Mouse (Mus musculus) small intestine, adult 2 months (tissue): ENCODE data around the gene Gstp1.

Source experiments
- CTCF ChIP-seq: fragments of 200-500 bp; IDR thresholded peaks from 2 replicates; pipeline ENCODE4 v1.5.1; 2012; ENCODE audit warnings: low read depth, mild to moderate bottlenecking, control low read depth, inconsistent platforms, low read length, moderate library complexity, mixed read lengths; ENCODE audit not compliant: insufficient replicate concordance, insufficient read length; ENCODE audit errors: extremely low read depth
- POLR2A ChIP-seq: fragments of 200-500 bp; IDR thresholded peaks from 2 replicates; pipeline ENCODE4 v1.6.1; 2012; ENCODE audit warnings: low read depth, mild to moderate bottlenecking, control low read depth, inconsistent platforms, low read length, moderate library complexity

DNA sequence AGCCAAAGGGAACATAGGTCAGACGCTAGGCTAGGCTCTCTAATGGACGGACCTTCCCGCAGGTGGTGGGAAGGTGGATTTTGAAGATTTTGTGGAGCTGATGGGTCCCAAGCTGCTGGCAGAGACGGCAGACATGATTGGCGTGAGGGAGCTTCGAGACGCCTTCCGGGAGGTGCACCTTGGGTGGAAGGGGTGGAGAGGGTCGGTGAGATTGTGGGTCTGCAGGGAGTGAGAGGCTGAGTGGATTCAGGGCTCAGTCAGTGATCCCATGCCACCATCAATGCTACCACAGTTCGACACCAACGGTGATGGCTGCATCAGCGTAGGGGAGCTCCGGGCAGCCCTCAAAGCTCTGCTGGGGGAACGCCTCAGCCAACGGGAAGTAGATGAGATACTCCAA is 48.4 kb upstream of the Gstp1 start:
- TF ChIP-seq CTCF: no peak
- no peak for TF ChIP-seq POLR2A
